Mouse (Mus musculus): ENCODE measurements around the gene Hspa2.

Gene Hspa2

DNA sequence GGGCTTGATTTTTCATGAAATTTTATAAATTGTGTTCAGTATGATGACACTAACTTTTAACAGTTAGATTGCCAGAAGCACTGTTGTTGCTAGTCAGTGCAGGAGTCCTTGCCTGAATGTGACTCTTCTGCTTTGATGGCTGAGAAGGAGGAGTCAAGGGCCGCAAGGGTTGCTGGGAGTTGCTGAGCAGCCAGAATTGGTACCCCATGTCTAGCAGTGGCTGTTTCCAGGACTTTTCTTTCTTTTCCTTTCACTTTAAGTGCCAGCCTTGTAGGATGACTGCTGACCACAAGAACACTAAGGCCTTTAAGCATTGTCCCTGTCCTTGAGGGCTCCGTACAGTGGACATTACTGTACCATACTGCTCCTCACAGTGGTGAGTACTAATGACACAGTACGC lies 26.2 kb upstream of the Hspa2 start:
- no peak for DNase-seq (ENCODE audit: low read depth, low spot score)

DNA sequence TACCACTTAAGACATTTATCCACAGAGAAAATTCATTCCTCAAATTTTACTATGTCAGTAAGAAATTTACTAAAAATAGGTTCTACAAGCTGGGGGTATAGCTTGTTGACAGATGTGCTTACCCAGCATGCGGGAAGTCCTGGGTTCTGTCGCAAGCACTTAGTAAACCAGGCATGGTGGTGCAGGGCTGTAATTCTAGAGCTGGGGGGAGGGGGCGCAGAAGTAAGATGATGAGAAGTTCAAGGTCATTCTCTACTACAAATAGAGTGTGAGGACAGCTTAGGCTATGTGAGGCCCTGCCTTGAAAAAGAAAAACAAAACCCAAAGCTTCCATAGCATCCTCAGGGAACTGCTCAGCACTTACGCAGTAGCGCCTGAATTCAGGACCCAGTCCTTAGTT lies 25.4 kb upstream of the Hspa2 start:
- DNase-seq (ENCODE audit: low read depth, low spot score), result no peak

DNA sequence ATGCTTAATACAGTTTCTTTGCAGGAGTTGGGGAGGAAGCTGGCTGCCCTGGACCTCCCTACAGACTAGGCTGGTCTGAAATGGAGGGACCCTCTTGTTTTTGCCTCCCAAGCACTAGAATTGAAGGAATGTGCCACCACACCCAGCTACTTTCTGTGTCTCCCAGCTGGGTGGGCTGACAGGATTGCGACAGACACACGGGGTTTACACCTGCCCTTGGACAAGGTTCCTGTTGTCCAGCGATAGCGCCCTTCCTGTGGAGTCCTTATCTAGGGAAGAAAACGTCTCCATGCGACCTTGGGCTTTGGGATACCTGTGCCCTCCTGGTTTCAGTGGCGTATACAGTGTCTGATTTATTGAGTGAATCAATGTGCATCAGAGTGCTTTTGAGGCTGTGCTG lies 23.8 kb upstream of the Hspa2 start:
- DNase-seq (ENCODE audit: low read depth, low spot score), result no peak

DNA sequence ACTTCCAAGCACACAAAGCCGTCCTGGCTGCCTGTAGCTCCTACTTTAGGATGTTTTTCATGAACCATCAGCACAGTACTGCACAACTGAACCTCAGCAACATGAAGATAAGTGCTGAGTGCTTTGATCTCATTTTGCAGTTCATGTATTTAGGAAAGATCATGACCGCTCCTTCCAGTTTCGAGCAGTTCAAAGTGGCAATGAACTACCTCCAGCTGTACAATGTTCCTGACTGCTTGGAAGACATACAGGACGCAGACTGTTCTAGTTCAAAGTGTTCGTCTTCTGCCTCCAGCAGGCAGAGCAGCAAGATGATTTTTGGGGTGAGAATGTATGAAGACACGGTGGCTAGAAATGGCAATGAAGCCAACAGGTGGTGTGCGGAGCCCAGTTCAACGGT lies 18.6 kb upstream of the Hspa2 start:
- DNase-seq (ENCODE audit: low read depth, low spot score), result no peak

DNA sequence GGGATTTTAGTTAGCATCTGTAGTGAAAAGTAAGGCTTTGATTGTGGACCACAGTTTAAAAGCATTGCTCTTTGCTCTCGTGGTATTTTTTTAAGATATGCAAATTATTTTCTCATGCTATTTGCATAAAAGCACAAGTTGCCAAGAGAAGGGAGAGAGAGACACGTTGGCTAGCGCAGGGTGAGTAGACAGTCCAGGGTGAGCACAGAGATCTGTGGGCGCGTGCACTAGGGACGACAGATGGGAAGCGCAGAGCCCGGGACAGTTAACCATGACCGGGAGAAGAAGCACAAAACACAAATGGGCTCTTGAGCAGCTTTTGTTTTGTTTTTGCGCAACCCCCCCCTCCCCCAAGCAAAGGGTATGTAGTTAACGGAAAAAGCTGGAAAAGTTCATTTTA lies 15.2 kb upstream of the Hspa2 start:
- DNase-seq (ENCODE audit: low read depth, low spot score), result no peak

DNA sequence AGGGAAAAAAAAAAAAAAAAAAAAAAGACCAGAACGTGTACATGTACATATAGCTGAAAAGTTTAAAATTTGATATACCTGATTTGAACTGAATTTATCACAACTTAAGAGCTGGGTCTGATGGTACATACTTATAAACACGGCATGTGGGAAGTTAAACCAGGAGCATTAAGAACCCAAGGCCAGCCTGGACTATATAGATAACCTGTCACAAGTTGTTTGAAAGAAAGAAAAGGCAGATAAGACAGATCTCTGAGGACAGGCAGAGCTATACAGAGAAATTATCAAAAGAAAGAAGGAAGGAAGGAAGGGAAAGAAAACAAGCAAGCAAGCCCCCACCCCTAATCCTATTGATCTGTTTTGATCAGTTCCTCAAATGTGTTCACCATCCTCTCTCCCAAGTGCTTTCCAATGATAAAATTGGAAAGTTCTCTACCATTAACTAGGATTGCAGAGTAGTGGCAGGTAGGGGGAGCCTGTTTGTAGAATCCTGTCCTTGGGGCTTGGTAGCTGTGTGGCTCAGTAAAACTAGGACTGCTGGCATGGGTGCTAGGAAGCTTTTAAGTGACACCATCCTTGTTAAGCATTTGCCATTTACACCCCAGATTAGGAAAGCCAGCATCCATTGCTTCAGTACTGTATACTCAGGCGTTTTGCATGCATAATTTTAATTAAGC lies 12.2 kb upstream of the Hspa2 start:
- DNase-seq (ENCODE audit: low read depth, low spot score), result no peak

DNA sequence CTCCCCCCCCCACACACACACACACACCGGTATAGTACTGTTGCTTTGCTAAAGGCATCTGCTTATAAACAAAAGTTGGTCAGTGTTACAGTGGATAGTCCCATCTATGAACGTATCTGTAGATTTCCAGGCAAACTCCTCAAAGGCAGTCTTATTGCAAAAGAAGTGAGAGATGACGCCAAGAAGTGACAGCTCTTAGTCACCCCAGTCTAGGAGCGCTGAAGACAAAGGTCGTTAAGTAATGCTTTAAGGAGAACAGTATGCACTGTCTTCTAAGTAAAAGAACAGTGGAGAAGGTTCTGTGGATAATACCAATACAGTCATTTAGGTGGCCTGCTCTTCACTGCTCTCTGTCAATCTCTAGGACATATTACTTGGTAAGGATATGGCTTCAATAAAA lies 11.0 kb upstream of the Hspa2 start:
- no peak for DNase-seq (ENCODE audit: low read depth, low spot score)

DNA sequence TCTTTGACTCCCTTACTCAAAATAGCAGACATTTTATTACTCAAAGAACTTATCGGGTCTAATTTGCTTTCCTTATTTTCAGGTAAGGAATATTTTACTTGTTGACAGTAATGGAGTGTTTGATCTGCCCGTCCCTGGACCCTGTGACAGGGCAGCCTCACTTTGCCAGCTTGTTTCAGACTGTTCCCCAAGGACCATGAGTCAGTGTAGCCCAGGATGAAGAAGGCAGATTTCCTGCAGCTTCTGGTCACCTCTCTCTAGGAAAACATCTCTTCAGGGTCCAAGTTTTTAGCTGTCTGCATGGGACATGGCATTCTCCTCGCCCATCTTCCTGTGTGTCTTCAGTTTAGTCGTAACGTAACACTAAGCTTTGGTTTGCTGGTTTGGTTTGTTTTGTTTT lies 6.7 kb upstream of the Hspa2 start:
- DNase-seq (ENCODE audit: low read depth, low spot score), result no peak

DNA sequence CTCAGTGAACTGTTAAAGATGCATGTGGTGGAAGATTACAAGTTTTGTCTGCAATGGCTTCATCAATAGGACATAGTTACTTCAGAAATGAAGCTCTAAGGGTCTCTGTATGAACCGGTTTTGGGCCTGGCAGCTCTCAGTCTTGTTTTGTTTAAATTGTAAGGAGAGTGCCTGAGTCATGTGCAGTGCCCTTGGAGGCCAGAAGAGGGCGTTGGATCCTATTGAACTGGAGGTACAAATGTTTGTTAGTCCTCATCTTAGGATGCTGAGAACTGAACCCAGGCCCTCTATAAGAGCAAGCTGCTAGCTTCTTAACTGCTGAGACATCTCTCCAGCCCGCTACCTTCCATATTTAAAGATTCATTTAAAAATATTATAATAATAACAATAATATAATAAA lies 2.3 kb upstream of the Hspa2 start:
- no peak for DNase-seq (ENCODE audit: low read depth, low spot score)

DNA sequence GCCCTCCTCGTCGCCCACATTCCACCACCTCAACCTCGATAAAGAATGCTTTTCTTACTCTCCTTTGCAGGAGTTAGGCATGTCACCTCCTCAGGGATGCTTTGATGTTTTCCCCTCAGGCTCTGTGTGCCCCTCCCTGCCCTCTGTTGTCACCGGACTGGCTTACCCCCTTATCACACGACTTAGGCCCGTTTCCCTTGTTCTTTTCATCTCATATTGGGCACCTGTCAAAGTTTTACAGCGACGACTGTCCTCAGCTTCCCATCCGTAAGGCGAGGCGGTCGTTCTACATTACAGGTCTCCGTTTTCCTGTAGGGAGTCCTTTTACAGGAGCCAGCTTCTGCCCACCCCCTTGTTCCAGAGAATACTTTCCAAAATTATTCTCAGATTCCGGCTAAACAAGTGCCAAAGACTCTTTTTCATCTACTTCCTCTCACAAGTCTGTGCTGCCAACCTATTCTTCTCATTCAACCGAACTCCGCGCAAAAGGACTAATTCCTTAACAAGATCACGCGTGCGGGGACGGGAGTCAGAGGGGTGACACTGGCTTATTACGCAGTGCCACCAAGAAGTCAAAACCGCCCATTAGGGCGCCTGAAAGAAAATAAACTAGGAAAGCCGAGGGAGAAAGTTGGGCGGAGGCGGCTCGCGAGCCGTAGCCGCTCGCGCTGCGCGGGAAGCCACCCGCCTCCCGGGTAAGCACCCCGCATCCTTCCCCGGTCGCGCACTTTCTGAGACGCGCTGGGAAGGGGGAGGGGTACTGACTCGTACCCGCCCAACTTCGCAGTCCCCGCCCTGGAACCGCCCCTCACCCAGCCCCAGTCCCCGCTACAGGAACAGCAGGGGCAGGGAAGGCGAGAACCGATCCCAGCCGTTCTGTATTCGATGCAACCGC lies 738 bp upstream of the Hspa2 start:
- DNase-seq (ENCODE audit: low read depth, low spot score), result no peak

DNA sequence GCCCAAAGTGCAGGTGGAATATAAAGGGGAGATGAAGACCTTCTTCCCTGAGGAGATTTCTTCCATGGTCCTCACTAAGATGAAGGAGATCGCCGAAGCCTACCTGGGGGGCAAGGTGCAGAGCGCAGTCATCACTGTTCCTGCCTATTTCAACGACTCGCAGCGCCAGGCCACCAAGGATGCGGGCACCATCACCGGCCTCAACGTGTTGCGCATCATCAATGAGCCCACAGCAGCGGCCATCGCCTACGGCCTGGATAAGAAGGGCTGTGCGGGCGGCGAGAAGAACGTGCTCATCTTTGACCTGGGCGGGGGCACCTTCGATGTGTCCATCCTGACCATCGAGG lies 833 bp downstream of the Hspa2 start:
- DNase-seq (ENCODE audit: low read depth, low spot score), result no peak

DNA sequence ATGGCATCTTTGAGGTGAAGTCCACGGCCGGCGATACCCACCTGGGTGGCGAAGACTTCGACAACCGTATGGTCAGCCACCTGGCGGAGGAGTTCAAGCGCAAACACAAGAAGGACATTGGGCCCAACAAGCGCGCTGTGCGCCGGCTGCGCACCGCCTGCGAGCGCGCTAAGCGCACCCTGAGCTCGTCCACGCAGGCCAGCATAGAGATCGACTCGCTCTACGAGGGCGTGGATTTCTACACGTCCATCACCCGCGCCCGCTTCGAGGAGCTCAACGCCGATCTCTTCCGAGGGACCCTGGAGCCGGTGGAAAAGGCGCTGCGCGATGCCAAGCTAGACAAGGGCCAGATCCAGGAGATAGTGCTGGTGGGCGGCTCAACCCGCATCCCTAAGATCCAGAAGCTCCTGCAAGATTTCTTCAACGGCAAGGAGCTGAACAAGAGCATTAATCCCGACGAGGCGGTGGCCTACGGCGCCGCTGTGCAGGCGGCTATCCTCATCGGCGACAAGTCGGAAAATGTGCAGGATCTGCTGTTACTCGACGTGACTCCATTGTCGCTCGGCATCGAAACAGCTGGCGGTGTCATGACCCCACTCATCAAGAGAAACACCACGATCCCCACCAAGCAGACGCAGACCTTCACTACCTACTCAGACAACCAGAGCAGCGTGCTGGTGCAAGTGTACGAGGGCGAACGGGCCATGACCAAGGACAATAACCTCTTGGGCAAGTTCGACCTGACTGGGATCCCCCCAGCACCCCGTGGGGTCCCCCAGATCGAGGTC lies 1.4 kb downstream of the Hspa2 start:
- no peak for DNase-seq (ENCODE audit: low read depth, low spot score)

DNA sequence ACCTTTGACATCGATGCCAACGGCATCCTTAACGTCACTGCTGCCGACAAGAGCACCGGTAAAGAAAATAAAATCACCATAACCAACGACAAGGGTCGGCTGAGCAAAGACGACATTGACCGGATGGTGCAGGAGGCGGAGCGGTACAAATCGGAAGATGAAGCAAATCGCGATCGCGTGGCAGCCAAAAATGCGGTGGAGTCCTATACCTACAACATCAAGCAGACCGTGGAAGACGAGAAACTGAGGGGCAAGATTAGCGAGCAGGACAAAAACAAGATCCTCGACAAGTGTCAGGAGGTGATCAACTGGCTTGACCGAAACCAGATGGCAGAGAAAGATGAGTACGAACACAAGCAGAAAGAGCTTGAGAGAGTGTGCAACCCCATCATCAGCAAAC lies 2.0 kb downstream of the Hspa2 start:
- DNase-seq (ENCODE audit: low read depth, low spot score), result no peak

DNA sequence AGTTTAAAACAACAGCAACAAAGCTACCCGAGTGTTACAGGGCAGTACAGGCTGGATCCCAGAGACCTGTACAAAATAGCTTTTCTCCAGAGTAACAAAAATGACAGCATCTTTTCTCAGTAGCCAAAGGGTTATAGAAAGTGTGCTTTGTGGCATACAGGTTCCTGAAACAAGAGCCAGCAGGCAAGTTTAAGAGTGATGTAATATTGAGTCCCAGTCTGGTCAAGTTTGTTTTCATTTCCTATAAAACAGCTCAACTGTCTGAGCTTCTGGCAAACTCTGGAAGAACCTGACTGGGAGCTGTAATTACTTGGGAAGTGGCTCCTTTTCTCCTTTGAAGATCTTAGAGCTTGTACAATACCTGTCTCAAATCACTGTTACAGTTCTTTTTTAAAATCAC lies 3.2 kb downstream of the Hspa2 start:
- no peak for DNase-seq (ENCODE audit: low read depth, low spot score)

DNA sequence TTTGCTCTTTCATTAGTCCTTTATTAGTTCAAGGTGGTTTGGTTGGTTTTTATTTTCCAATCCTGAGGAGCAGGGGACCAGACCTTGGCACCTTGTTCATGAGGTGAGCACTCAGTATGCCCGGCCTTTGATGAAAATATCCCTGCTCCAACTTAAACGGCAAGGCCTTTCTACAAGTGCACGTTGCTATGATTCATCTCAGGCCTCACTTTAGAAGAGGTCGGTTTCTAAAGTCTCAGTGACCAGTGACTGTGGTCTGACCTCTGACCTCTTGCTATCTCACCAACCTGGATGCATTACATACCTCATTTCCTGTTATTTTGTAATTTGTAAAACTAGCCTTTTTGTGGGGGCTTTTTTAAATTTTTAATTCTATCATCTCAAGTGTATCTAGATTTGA lies 5.2 kb downstream of the Hspa2 start:
- DNase-seq (ENCODE audit: low read depth, low spot score), result no peak

DNA sequence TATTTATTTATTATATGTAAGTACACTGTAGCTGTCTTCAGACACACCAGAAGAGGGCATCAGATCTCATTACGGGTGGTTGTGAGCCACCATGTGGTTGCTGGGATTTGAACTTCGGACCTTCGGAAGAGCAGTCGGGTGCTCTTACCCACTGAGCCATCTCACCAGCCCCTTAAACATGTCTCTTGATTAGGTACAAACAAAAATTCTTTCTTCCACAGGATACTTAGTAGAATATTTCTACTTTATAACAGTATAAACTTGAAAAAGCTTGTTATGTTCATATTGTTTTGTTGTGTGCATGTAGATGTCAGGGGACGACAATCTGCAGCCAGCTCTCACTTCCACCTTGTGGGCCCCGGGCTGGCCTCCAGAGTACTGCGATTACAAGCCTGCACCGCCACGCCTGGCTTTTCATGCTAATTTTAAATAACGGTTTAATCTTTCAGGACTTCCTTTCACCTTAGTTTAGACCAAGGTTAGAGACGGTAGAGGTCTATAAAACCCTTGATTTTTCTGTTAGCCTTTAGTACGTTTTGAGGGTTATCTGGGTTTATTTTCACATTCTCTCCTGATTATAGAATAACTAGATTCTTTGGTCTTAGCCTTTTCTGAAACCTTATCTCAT lies 11.5 kb downstream of the Hspa2 start:
- DNase-seq (ENCODE audit: low read depth, low spot score), result no peak

DNA sequence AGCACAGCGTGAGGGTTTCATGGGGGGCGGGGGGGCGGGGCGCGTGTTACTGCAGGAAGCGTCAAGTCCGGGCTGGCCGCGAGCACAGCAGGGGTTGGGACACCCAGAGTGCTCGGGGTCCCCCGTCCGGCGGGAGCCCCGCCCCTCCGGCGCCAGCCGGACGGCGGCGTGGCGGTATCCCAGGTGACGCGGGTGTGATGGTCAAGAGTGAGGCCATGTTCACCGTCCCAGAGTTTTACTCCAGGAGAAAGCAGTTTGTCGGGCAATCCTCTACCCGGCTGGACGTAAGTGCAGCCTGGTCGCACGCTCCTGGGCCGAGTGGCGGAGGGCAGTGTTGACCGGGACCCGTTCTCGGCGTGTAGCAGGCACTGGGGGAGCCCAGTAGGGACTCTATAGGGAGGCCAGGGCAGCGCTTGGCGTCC lies 13.5 kb downstream of the Hspa2 start, which contains the start of gene Ppp1r36:
TSS of gene Ppp1r36 (plus strand) at position 106 of the 422 bp plus-strand sequence.
- DNase-seq (ENCODE audit: low read depth, low spot score), result no peak

DNA sequence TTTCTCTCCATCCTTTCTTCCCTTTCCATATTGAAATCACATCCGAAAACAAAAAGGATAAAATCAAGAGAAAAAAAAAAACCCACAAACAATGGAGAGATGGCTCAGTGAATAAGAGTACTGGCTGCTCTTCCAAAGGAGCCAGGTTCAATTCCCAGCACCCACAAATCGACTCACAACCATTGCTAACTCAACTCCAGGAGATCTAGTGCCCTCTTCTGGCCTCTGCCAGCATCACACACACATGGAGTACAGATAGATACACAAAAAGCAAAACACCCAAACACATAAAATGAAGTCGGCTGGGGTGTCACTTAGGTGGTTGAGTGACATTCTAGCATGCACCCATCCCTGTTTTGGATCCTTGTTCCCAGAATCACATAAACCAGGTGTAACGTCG lies 14.4 kb downstream of the Hspa2 start:
- DNase-seq (ENCODE audit: low read depth, low spot score), result no peak

DNA sequence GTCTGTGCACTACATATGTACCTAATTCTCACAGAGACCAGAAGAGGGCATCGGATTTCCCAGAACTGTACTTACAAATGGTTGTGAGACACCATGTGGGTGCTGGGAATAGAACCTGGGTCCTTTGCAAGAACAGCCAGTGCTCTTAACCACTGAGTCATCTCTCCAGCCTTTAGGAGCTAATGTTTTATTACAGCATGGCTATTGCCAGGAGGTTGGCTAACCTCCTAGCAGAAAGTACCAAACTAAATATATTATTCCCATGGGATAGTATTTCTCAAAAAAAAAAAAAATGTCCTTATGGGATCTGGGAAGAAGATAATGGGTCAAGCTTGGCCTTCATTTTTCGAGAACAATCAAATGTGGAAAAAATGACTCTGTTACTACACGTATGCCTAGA lies 21.3 kb downstream of the Hspa2 start:
- DNase-seq (ENCODE audit: low read depth, low spot score), result no peak

DNA sequence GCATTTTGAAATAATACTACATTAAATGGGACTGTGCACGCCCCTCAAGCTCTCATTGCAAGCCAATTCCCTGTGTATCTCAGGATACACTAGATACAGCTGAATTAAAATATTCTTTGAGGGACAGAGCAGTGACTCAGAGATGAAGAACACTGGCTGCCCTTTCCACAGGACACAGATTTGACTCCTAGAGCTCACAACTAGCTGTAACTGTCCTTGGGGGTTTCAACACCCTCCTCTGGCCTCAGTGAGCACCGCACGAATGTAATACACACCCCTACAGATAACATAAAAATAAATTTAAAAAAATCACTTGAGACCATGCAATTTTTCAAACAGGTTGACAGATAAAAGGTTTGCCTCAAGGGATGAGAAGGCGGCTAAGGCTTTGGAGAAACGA lies 23.6 kb downstream of the Hspa2 start:
- no peak for DNase-seq (ENCODE audit: low read depth, low spot score)

DNA sequence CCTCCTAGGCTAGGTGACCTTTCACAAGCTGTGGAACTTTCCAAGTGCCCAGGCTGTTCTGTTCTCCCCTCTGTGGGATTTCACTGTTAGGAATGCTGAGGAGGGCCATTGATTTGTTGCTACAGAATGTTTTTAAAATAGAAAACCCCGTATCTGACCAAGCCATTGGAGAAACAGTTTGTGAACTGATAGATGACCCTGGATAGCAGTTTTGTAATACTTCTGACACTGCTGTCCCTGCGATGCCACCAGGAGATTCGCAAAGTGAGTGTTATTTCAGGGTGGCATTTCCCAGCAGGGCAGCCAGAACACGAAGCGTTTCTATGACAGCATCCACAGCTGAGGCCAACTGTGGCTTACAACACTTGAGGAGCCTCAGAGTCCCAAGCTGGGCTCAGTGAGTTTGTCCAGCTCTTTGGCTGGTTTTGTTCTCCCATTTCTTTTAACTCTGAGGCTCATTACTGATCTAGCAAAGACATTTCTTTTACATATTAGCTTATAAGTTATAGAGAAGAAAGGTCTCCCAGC lies 27.0 kb downstream of the Hspa2 start:
- peak; percentile 36 for DNase-seq (ENCODE audit: low read depth, low spot score)

DNA sequence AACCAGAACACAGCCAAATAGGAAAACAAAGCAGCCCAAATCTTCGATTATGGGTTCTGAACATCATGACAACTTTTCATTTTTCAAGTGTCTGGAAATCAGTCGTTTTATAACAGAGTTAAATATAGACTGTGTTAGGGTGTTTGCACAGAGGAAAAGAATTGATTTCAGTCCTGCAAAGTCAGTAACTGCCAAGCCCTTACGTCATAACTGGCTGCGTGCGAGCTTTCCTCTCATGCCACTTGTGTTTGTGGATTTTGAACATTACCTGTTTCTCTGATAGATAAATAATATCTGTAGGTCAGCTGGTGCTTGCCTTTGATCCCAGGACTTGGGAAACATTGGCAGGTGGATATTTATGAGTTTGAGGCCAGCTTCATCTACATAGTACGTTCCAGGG lies 27.5 kb downstream of the Hspa2 start:
- DNase-seq (ENCODE audit: low read depth, low spot score), result peak; percentile 10
